Mouse (Mus musculus) limb, embryonic 13.5 days (tissue): ENCODE results near the gene Ccnf. TPM values are rescaled to one million over a fixed set of nuclear protein-coding genes. Genes with fewer than 3 reads are reported as not detected.

ENCODE experiments used
- ATAC-seq: fragments of 200-750 bp; cut with Nextera tagmentation; 2 replicates; pipeline ENCODE4 v1.8.0; 2017; ENCODE audit warnings: low read depth, moderate number of reproducible peaks, moderate TSS enrichment; ENCODE audit not compliant: low FRiP score
- H3K27ac ChIP-seq: fragments of 300-500 bp; sonication (generic); 2 replicates; pipeline ENCODE4 v1.5.1; 2015; ENCODE audit warnings: inconsistent platforms, mild to moderate bottlenecking, moderate library complexity
- H3K27me3 ChIP-seq: fragments of 300-500 bp; sonication (generic); 2 replicates; pipeline ENCODE4 v1.6.1; 2015; ENCODE audit warnings: mild to moderate bottlenecking, inconsistent platforms
- H3K36me3 ChIP-seq: fragments of 300-500 bp; sonication (generic); 2 replicates; pipeline ENCODE4 v1.6.1; 2015; ENCODE audit warnings: inconsistent platforms, mild to moderate bottlenecking, moderate library complexity
- H3K4me1 ChIP-seq: fragments of 300-500 bp; sonication (generic); 2 replicates; pipeline ENCODE4 v1.6.1; 2015; ENCODE audit warnings: inconsistent platforms
- H3K4me2 ChIP-seq: fragments of 300-500 bp; sonication (generic); replicated peaks from 2 replicates; pipeline ENCODE4 v1.6.1; 2015; ENCODE audit warnings: inconsistent platforms, mild to moderate bottlenecking, moderate library complexity
- H3K4me3 ChIP-seq: fragments of 300-500 bp; sonication (generic); 2 replicates; pipeline ENCODE4 v1.5.1; 2015; ENCODE audit warnings: moderate library complexity, mild to moderate bottlenecking, inconsistent platforms
- H3K9ac ChIP-seq: fragments of 300-500 bp; sonication (generic); 2 replicates; pipeline ENCODE4 v1.6.1; 2015; ENCODE audit warnings: mild to moderate bottlenecking, inconsistent platforms
- H3K9me3 ChIP-seq: fragments of 300-500 bp; sonication (generic); 2 replicates; pipeline ENCODE4 v1.6.1; 2016; ENCODE audit warnings: inconsistent platforms
- WGBS: fragments of 180-500 bp; shearing (Covaris S2); methylation state at CpG from one replicate; pipeline ENCODE4 v1.1.7; 2015; 5-methylcytosine and 5-hydroxymethylcytosine counted together
- microRNA-seq: library from miRNA; unstranded; fragments of <30 nt; microRNA quantifications from one replicate; pipeline ENCODE4, GENCODE M21; 2016
- polyA plus RNA-seq: library from polyadenylated mRNA; unstranded; fragments of >200 nt; fragmentation: Nextera tagmentation; extraction: Ambion mirVana; gene quantifications from 2 replicates; pipeline ENCODE4 v1.2.1, GENCODE M21; 2015

Ccnf gene
- polyA plus RNA-seq, 1 experiment from 2014 or later, result 67.0 TPM

DNA sequence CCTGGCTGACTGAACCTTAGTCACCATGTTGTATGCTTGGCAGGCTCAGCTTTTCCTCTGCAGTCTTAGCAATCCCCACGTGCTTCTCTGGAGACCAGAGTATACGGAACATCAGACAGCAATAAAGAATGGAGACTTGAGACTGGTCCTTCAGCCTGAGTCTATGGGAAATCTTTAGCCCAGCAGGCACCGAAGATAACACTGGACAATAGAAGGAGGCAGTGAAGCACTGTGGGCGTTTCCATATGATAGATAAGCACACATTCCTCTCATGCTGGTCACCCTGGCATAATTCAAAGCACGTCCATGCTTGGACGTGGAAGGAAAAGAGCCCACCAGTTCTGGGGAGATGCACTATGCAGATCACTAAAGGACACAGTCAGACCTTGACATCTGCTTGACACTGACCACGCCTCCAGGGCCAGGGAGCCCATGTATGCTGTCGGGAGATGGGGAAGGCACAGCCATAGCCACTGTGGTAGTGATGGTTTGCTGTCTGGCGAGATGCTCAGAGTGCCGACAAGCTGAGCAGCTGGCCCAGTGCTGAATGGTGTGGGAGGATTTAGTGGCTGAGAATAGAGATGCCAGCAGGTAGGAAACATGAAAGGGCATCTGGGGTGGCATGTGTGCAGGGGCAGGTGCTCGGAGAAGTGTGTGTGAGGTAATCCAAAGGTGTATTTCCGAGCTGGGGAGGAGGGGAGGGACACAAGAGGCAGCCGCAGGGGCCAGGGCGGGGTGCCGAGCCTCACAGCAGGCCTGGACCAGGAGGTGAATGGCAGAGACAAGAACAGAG, 54.1 kb downstream of the Ccnf start:
- Histone ChIP-seq H3K4me3 (no peak overlapping the region), H3K4me2 (no peak overlapping the region), H3K27ac (no peak overlapping the region), H3K27me3 (no peaks in the 10 kb centered on the region), H3K36me3 (no peaks in the 10 kb centered on the region), H3K4me1 (peaks cover 25% of the 10 kb centered on the region), H3K9me3 (no peaks in the 10 kb centered on the region), H3K9ac (0 out of 2 replicates have a peak overlapping the region, but pooled peaks have one; percentile 4)
- ATAC-seq, result no peak
- 71% methylated on average over 15 of the region's 15 CpGs for WGBS

GRCm38 (mm10) chr17:24195349-24195748, 55.9 kb downstream of the Ccnf start:
- Histone ChIP-seq H3K9me3 (no peaks in the 10 kb centered on the region), H3K9ac (no peak overlapping the region), H3K4me1 (peaks cover 32% of the 10 kb centered on the region), H3K4me3 (no peak overlapping the region), H3K27ac (no peak overlapping the region), H3K36me3 (no peaks in the 10 kb centered on the region), H3K27me3 (no peaks in the 10 kb centered on the region), H3K4me2 (no peak overlapping the region)
- ATAC-seq, result no peak
- WGBS, result 70% methylated on average over 2 of the region's 2 CpGs

DNA sequence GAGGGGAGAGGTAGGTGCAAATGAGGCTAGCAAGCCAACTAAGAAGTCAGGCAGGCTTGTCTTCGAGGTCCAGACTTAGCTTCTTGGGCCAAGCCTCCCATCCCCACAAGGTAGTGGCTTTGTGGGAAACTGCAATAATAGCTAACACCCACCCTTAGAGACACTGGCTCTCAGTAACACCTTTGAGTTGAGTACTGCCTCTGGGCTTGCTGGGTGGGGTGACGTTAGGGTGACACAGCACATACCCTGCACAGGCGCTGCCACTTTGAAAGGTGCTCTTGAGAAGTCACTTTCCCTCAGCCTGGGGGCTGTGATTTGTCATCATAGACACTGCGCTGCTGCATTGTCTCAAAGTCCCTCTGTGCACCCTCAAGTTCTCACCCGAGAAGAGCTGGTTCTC, 57.5 kb downstream of the Ccnf start:
- Histone ChIP-seq H3K9ac (no peak overlapping the region), H3K4me1 (peaks cover 32% of the 10 kb centered on the region), H3K4me2 (no peak overlapping the region), H3K9me3 (no peaks in the 10 kb centered on the region), H3K27me3 (no peaks in the 10 kb centered on the region), H3K4me3 (no peak overlapping the region), H3K36me3 (peaks cover 6% of the 10 kb centered on the region), H3K27ac (no peak overlapping the region)
- no peak for ATAC-seq
- 72% methylated on average over 5 of the region's 5 CpGs for WGBS

DNA sequence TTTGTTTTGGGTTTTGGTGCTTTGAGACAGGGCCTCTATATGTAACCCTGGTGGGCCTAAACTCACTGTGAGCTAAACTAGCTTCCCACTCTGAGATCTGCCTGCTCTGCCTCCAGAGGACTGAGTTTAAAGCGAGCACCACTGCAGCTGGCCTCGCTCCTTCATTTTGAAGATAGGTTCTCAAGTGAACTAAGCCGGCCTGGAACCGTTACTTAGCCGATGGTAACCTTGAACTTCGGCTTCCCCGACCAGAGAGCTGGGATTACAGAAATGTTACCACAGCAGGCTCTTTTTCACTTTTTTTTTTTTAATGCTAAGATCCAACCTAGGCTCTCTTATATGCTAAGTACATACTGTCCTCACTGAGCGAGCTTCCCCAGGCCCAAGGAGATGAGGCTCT, 58.0 kb downstream of the Ccnf start:
- Histone ChIP-seq H3K27ac (no peak overlapping the region), H3K4me3 (no peak overlapping the region), H3K4me2 (no peak overlapping the region), H3K9me3 (no peaks in the 10 kb centered on the region), H3K36me3 (peaks cover 10% of the 10 kb centered on the region), H3K4me1 (peaks cover 32% of the 10 kb centered on the region), H3K27me3 (no peaks in the 10 kb centered on the region), H3K9ac (0 out of 2 replicates have a peak overlapping the region, but pooled peaks have one; percentile 25)
- no peak for ATAC-seq
- 83% methylated on average over 8 of the region's 8 CpGs for WGBS

GRCm38 (mm10) chr17:24192848-24193247, 58.4 kb downstream of the Ccnf start:
- Histone ChIP-seq H3K36me3 (peaks cover 14% of the 10 kb centered on the region), H3K4me1 (peaks cover 32% of the 10 kb centered on the region), H3K27me3 (no peaks in the 10 kb centered on the region), H3K9me3 (no peaks in the 10 kb centered on the region), H3K4me3 (no peak overlapping the region), H3K27ac (no peak overlapping the region), H3K9ac (0 out of 2 replicates have a peak overlapping the region, but pooled peaks have one; percentile 25), H3K4me2 (no peak overlapping the region)
- 59% methylated on average over 8 of the region's 8 CpGs for WGBS
- ATAC-seq, result no peak

DNA sequence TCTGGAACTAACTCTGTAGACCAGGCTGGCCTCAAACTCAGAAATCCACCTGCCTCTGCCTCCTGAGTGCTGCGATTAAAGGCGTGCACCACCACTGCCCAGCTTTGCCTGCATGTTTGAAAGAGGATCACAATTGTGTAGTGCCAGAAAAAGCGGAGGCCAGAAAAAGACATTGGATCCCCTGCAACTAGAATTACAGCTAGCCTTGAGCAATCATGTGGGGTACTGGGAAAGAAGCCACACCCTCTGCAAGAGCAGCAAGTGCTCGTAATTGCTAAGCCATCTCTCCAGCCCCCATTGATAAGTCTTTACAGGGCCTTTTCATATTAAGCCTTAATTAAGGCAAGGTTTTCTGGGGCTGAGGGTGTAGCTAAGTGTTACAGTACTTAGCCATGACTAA, 59.8 kb downstream of the Ccnf start:
- no peak overlapping the region for H3K9ac ChIP-seq
- ATAC-seq, result no peak
- no peak overlapping the region for H3K4me2 ChIP-seq
- peaks cover 18% of the 10 kb centered on the region for H3K36me3 ChIP-seq
- no peak overlapping the region for H3K27ac ChIP-seq
- H3K27me3 ChIP-seq, result no peaks in the 10 kb centered on the region
- no peak overlapping the region for H3K4me3 ChIP-seq
- peaks cover 32% of the 10 kb centered on the region for H3K4me1 ChIP-seq
- H3K9me3 ChIP-seq, result no peaks in the 10 kb centered on the region
- 60% methylated on average over 4 of the region's 4 CpGs for WGBS

DNA sequence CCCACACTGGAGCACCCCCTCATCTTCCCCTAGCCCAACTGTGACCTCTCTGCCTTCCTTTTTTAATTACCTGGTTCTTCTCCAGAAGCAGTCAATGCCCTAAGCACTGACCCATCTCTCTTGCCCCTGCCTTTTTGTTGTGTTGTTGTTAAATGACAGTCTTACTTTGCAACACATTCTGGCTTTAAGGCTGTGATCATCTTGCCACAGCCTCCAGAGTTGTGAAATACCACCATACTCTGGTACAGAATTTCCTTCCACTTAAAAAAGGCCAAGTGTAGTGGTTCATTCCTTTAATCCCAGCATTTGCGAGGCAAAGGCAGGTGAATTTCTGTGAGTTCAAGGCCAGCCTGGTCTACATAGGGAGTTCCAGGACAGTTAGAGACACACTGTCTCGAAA, 60.4 kb downstream of the Ccnf start:
- Histone ChIP-seq H3K4me2 (no peak overlapping the region), H3K9ac (no peak overlapping the region), H3K27ac (no peak overlapping the region), H3K4me1 (peaks cover 32% of the 10 kb centered on the region), H3K27me3 (no peaks in the 10 kb centered on the region), H3K4me3 (no peak overlapping the region), H3K9me3 (no peaks in the 10 kb centered on the region), H3K36me3 (peaks cover 24% of the 10 kb centered on the region)
- ATAC-seq, result no peak
- WGBS, result 80% methylated on average over 2 of the region's 2 CpGs

- H3K9ac ChIP-seq, result no peak overlapping the region; the same call in 1 of the 2 replicates
- WGBS, result 72% methylated on average over 3 of the region's 3 CpGs
- no peaks in the 10 kb centered on the region for H3K36me3 ChIP-seq
- peaks cover 7% of the 10 kb centered on the region for H3K4me1 ChIP-seq
- no peak overlapping the region for H3K27ac ChIP-seq
- no peaks in the 10 kb centered on the region for H3K27me3 ChIP-seq
- no peak overlapping the region for H3K4me3 ChIP-seq
- no peak overlapping the region for H3K4me2 ChIP-seq
- no peaks in the 10 kb centered on the region for H3K9me3 ChIP-seq
- ATAC-seq, result no peak
Observed at GRCm38 (mm10) chr17:24174259-24174658, 77.0 kb downstream of the Ccnf start.

DNA sequence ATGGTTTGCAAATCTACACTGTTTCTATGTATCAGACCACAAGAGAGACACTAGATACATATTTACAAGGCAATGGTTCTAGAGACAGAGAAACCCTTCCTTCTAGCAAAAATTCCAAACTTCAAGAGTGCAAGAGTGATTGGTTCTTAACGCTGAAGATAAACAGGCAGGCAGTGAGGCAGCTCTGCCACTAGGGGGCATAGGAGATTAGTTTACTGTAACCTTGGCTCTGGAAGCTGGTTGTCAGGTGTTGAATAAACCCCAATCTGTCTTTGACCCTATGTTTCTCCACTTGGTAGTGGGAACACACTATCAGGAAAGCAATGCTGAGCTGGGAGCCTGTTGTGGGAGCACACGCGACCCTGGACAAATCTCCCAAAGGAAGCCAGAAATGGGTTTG, 77.9 kb downstream of the Ccnf start:
- Histone ChIP-seq H3K27me3 (no peaks in the 10 kb centered on the region), H3K4me3 (no peak overlapping the region), H3K4me1 (peaks cover 7% of the 10 kb centered on the region), H3K4me2 (no peak overlapping the region), H3K9me3 (no peaks in the 10 kb centered on the region), H3K27ac (no peak overlapping the region), H3K36me3 (no peaks in the 10 kb centered on the region), H3K9ac (no peak overlapping the region)
- no peak for ATAC-seq
- 5% methylated on average over 3 of the region's 3 CpGs for WGBS

Small RNA genes within 50 kb of the gene (microRNA-seq; reads per million reads assigned to microRNA genes)
- gene Mir5134 (1.4 reads per million), gene Mir6965 (0.52 reads per million)

Other genes with a start within 250 kb of the Ccnf start
- gene Prss27, start 213.3 kb downstream of the Ccnf start, polyA plus RNA-seq, result 0.52 and 0.55 TPM in 2 replicates
- 75.7 and 77.4 TPM in 2 replicates for gene Kctd5, start 178.0 kb downstream of the Ccnf start, polyA plus RNA-seq
- gene Pdpk1, start 100.6 kb downstream of the Ccnf start, polyA plus RNA-seq, result 37.9 and 38.2 TPM in 2 replicates
- 36.9 and 38.1 TPM in 2 replicates for gene Amdhd2, start 87.7 kb downstream of the Ccnf start, polyA plus RNA-seq
- gene Atp6v0c, start 81.8 kb downstream of the Ccnf start, polyA plus RNA-seq, result 446 and 468 TPM in 2 replicates
- gene Tbc1d24, start 45.9 kb downstream of the Ccnf start, polyA plus RNA-seq, result 9.1 and 10.2 TPM in 2 replicates
- gene Ntn3, start 42.0 kb downstream of the Ccnf start, polyA plus RNA-seq, result 14.5 and 14.9 TPM in 2 replicates
- 15.8 and 16.3 TPM in 2 replicates for gene Tedc2, start 30.6 kb downstream of the Ccnf start, polyA plus RNA-seq
- gene Abca17, start 99.6 kb upstream of the Ccnf start, polyA plus RNA-seq, result not detected in 2 replicates
- 5.6 and 6.6 TPM in 2 replicates for gene Abca3, start 100.5 kb upstream of the Ccnf start, polyA plus RNA-seq
- gene Rnps1, start 163.1 kb upstream of the Ccnf start, polyA plus RNA-seq, result 322 TPM in 2 replicates
- 85.0 and 87.3 TPM in 2 replicates for gene Eci1, start 175.2 kb upstream of the Ccnf start, polyA plus RNA-seq
- 2.7 and 3.9 TPM in 2 replicates for gene Dnase1l2, start 191.6 kb upstream of the Ccnf start, polyA plus RNA-seq
- gene E4f1, start 218.8 kb upstream of the Ccnf start, polyA plus RNA-seq, result 38.3 and 45.7 TPM in 2 replicates
- gene Pgp, start 218.9 kb upstream of the Ccnf start, polyA plus RNA-seq, result 50.2 and 51.3 TPM in 2 replicates
- not detected in 2 replicates for gene Bricd5, start 222.4 kb upstream of the Ccnf start, polyA plus RNA-seq
- 33.1 and 35.6 TPM in 2 replicates for gene Mlst8, start 227.6 kb upstream of the Ccnf start, polyA plus RNA-seq
- 5.0 and 5.2 TPM in 2 replicates for gene Caskin1, start 237.1 kb upstream of the Ccnf start, polyA plus RNA-seq